Mouse (Mus musculus): ENCODE data around the gene Gm35549. TPM values are rescaled to one million over a fixed set of nuclear protein-coding genes. Genes with fewer than 3 reads are reported as not detected.
A peak's percentile ranks its signal among the peaks of the same experiment; 100 is the strongest.

The Gm35549 gene
- total RNA-seq, 2 experiments from 2014 or later, result not detected

DNA sequence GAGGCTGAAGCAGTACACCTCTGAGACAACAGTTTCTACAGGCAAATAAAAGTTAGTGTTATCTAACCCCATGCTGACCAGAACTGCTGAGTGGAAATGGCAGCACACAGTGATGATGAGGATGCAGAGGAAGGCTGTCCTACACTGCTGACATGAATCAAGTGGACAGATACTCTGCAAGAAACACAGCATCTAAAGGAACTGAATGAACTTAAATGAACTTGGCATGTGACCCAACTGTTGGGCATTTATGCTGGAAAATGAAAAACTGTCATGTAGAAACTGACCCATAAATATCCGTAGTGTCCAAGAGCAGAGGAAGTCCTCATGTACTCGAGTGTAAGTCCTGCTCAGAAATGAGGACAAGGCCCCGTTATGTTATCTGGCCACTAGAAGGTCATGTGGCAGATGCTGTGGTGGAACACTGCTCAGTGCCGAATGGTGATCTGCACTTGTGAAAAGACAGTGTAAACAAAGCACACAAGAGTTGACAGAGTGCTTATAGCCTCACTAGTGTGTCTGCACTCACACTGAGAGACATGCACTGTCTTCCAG, 13.9 kb downstream of the Gm35549 start:
- DNase-seq (ENCODE audit: low spot score in 2 of 2), result no peak

DNA sequence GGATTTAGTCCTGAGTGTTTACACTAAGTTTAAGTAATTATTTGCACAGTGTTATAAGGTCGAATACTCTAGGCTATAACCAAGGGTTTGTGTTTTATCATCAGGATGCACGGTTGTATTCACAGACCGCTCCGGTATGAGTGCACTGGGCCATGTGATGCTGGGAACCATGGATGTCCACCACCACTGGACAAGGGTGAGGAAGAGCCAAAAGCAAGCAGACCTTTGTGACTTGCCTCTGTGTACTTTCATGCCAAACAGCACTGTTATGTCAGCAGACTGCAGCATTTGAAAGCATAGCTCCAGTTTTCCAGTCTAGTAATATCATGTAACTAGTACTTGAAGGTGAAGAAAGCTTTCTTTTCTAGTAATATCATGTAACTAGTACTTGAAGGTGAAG, 17.1 kb downstream of the Gm35549 start:
- DNase-seq (ENCODE audit: low spot score in 2 of 2), result no peak

DNA sequence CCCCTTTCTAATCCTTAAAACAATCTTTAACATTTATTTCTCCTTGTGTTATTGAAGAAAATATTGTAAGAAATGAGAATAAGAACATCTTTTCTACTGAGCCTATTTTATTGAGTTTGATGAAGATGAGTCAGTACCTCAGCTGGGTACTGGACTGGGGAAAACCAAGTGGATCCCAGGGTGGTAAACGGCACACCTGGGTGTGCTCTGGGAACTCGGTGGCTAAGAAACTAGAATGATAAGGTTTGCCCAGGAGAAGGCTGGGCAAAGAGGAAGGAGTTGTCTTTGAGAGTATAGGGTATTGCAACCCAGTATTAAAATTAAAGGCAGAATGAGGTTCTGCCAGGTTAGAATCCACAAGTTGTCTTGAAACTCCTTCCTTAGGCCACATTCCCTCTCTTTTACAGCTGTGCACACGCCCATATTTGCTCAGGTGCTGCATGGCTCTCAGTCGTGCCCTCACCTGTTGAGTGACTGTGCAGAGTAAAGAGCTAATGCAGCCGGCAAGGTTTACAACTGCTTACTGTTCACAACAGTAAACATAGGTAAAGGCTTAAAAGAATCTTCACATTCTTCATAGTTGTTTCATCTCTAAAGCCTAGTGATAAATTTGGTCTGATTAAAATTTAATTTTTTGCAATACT, 20.3 kb downstream of the Gm35549 start:
- no peak for DNase-seq (ENCODE audit: low spot score in 2 of 2)

DNA sequence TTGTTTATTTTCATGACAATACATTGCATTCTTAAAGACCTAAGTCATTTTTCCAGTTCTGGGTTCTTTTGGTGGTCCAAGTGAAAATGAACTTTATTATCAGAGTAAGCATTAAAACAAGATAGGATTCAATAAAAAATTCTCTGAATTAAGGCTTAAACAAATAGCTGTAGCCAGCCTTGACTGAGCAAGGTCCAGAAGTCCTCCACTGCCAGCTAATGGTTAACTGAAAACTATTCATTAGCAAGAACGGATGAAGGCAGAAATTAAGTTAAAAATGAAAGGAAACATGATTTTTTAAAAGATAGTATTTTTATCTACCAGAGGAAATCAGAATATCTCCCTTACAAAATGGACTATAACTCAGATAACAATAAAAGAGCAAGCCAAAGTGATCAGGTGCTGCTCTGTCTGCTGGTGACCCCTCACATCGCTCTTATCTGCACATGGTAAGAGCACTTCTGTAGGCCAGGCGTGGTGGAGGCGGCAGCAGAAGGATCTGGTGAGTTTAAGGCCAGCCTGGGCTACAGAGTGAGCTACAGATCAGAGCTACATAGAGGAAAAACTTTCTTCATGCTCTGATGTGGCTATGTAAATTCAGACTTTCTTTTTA, 28.5 kb downstream of the Gm35549 start:
- DNase-seq (ENCODE audit: low spot score in 2 of 2), result no peak

DNA sequence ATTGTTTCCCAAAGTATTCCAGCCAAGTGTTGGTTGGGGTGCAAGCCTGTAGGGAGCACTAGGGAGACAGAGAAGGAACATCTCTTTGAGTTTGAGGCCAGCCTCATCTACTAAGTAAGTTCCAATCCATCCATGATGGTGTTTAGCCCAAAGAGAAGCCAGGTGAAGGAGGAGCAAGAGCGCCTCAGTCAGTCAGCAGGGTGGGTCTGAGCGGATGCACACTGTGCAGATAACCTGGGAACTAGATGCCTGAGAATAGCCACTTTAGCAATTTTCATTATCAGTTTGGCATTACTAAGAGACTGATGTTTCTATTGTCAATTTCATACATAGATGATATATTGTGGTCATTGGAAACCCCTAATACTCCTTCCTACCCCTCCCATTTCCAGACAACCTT, 29.1 kb downstream of the Gm35549 start:
- DNase-seq (ENCODE audit: low spot score in 2 of 2), result no peak

DNA sequence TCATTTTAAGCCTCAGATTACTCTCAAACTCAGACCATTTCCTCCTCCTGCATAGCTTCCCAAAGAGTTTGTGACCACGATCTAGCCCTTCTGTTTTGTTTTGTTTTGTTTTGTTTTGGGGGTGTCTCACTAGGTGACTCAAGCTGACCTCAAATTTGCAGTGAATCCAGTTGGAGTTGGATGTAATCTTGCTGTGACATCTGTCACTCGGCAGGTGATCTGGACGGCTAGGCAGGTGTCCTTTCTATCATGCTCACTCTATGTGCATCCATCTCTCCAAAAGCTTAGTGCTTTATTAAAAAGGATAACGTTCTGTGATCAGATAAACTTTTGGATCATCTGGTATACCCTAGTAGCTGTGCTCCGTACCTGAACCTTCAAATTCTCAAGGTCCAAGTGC, 31.4 kb downstream of the Gm35549 start:
- DNase-seq (ENCODE audit: low spot score in 2 of 2), result no peak

DNA sequence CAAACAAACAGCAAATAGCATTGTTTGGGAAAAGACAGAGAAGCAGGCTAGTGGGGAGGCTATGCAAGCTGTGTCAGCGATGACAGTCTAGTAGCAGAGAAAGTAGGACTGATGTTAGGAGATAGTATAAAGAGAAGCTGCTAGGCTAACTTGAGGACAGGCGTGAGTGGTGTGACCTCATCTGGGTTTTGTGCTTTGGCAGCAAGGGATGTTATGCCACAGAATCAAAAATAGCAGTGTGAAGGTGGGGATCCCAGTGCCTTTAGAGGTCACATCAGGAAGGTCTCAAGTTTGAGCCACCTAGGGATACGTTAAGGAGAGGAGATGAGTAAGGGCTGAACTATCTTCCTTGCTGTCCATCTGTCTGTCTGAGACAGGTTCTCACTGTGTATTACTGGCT, 33.6 kb downstream of the Gm35549 start:
- no peak for DNase-seq (ENCODE audit: low spot score in 2 of 2)

DNA sequence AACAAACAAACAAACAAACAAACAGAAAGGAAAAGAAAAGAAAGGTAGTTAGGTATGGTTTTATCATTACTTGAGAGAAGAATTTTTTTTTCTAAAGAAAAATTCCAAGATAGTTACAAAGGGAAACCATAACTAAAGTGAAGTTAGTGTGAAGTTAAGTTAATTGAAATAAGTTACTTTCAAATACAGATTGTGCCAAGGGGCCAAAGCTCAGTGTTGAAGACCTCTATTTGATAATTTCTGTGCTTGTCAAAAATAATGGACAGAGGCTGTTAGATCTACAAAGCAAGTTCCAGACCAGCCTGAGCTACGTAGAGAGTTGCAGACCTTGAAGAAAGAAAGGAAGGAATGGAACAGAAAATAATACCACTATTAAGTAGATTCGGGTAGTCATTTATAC, 36.6 kb downstream of the Gm35549 start:
- no peak for DNase-seq (ENCODE audit: low spot score in 2 of 2)

DNA sequence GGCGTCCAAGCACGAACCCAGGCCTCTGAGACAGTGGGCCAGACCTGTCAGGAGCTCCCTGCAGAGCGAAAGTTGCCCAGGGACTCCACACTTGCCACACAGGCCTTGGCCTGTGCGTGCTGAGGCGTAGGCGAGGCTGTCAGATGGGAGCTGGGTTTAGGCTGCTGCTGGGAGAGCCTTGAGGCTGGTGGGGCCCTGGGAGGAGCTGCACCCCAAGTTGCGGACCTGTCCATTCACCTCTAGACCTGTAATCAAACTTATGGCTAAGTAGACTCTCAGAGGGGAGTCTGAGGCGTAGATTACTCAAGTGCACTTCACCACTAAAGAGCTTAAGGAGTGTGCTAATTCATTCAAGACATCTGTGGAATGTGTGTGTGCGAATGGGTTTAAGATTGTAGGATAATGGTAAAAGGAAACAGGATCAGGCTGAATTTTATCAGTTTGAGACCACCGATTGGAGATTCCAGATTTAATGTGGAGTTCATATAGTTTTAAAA, 37.9 kb downstream of the Gm35549 start:
- no peak for DNase-seq (ENCODE audit: low spot score in 2 of 2)

DNA sequence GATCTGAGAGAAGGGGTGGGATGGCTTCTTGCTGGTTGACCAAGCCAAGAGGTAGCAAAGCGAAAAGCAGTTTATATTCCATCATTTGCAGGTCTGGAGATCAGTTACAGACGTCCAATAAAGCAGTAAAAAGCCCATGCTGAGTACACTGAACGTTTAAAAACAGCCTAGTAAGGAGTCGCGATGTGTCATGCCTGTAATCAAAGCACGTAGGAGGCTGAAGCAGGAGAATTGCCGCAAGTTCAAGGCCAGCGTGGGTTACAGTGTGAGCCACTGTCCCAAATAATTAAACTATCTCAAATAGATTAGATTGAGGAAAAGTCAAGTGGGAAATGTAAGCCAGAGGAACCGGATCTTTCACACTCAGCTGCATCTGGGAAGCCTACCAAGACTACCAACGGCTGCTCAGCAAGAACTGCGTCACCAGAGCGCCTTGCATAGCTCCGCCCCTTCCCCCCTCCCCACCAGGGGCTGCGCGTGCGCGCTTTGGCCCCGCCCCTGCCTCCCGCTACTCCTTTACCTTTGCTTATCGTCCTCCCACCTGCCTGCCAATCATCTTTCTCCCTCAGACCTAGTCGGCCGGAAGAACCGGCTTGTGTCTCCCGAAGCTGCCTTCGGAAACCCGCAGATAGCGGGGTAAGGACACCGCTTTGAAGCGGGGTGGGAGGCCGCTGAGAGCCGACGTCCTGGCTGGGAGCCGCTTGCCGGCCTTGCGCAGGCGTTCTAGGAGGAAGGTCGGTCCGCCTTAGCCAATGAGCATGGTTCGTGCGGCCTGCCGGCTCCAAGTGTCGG, 38.6 kb downstream of the Gm35549 start, which contains the start of gene Tcaim:
Tcaim (plus strand) TSS at position 487 of the 792 bp plus-strand sequence.
- peak; percentile 90 to 91 for DNase-seq (ENCODE audit: low spot score in 2 of 2)

DNA sequence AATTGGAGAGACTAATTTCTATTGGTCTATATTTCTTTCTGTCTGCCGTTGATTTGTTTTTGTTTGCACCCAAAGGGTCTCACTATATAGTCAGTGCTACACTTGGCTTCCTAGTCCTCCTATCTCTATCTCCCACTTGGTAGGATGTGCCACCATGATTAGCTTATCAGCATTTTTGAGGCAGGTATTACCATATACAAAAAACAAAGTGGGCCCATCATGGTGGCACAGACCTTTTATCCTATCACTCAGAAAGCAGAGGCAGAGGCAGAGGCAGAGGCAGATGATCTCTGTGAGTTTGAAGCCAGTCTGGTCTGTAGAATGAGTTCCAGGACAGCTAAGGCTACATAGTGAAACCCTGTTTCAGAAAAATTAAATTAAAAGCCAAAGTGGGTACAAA, 57.3 kb downstream of the Gm35549 start:
- DNase-seq (ENCODE audit: low spot score in 2 of 2), result no peak

DNA sequence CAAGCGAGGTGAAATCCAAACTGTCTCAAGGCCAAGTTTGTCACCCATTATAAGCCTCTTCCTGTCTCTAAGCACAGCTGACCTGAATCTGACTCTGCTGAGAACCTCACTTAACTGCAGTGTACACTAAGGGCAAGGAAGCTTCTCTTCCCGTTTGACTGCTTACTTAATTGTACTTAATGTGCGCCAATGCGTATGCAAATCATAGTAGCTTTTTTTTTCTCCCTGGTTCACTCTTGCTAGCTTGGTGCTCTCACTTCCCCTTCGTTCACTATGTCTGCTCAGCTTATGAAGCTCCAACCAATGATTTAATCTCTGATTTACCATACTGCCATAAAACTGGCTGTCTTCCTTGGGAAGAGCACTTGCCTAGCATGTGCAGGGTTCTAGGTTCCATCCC, 58.6 kb downstream of the Gm35549 start:
- DNase-seq (ENCODE audit: low spot score in 2 of 2), result no peak

Other genes with a start within 250 kb of the Gm35549 start
- gene Topaz1, start 96.7 kb downstream of the Gm35549 start, total RNA-seq (2021), result not detected
- gene Tcaim, start 38.5 kb downstream of the Gm35549 start, total RNA-seq (2021), result 10 to 100 TPM; 16.8 to 17.7 TPM
- gene Zfp445, start 22.0 kb upstream of the Gm35549 start, total RNA-seq (2021), result 100 to 1,000 TPM; 167 to 177 TPM
- gene Zkscan7, start 41.6 kb upstream of the Gm35549 start, total RNA-seq (2021), result 1 to 10 TPM; 3.9 to 4.7 TPM
- 1 to 10 TPM; 6.2 to 8.2 TPM for gene Zfp105, start 79.0 kb upstream of the Gm35549 start, total RNA-seq (2021)
- 10 to 100 TPM; 18.8 to 19.0 TPM for gene 1110059G10Rik, start 107.0 kb upstream of the Gm35549 start, total RNA-seq (2021)
- under 1 TPM; 0.56 to 0.58 TPM for gene Kif15, start 107.0 kb upstream of the Gm35549 start, total RNA-seq (2021)
- 10 to 100 TPM; 21.0 to 21.5 TPM for gene Tmem42, start 177.3 kb upstream of the Gm35549 start, total RNA-seq (2021)
- 1 to 10 TPM; 1.1 to 2.0 TPM for gene Tgm4, start 190.7 kb upstream of the Gm35549 start, total RNA-seq (2021)